24 mouse cellular contexts compared by ENCODE assay signal in genomic region chr4:135045054-135045453, GRCm38 (mm10).
DNase-seq lines count a peak whose midpoint lies in the region; ATAC-seq and TF ChIP-seq lines count a peak whose summit lies in the region.
"Had no signal": no experiment of that assay in that cellular context is flagged by ENCODE, and none has a peak within 500 bp of the region (broad histone marks: within the 10 kb centered on the region; RNA-seq: fewer than 3 reads in every experiment).

No protein-coding gene starts in this region.

- 48% methylated on average over 16 of the region's 16 CpGs for WGBS in kidney, adult 2 months
- WGBS in kidney, embryonic 16.5 days: 69% methylated on average over 16 of the region's 16 CpGs
- 61% methylated on average over 16 of the region's 16 CpGs for WGBS in hindbrain, embryonic 13.5 days

- H3K27ac ChIP-seq in kidney, adult 2 months (ENCODE audit: insufficient read depth, low read depth, low read length): no peak overlapping the region; the same call in 1 of the 2 replicates
- H3K27ac ChIP-seq in kidney, embryonic 16.5 days (ENCODE audit: low read length): no peak overlapping the region
- H3K27ac ChIP-seq in hindbrain, embryonic 13.5 days: no peak overlapping the region
- H3K27ac ChIP-seq: embryonic facial prominence, embryonic 12.5 days; heart, embryonic 15.5 days; intestine, embryonic 15.5 days; limb, embryonic 13.5 days; liver, embryonic 13.5 days had no signal

- no peak overlapping the region for H3K4me2 ChIP-seq in kidney, embryonic 16.5 days (replicated peaks; ENCODE audit: low read depth, low read length)
- peak overlapping the region; percentile 77 for H3K4me2 ChIP-seq in myocyte (ENCODE audit: low read depth)
- H3K4me2 ChIP-seq in hindbrain, embryonic 13.5 days: no peak overlapping the region
- H3K4me2 ChIP-seq: embryonic facial prominence, embryonic 12.5 days; heart, embryonic 15.5 days; intestine, embryonic 15.5 days; limb, embryonic 13.5 days; liver, embryonic 13.5 days had no signal

- ATAC-seq in kidney, embryonic 16.5 days (ENCODE audit: low FRiP score, low TSS enrichment): no peak
- no peak for ATAC-seq in hindbrain, embryonic 13.5 days (ENCODE audit: low FRiP score)
- ATAC-seq: CD4-positive, CD25-positive, alpha-beta regulatory T cell, adult 4 months; forebrain, postnatal 0 days; hindbrain, embryonic 16.5 days; intestine, embryonic 15.5 days; midbrain, embryonic 16.5 days had no signal

- no peak for TF ChIP-seq CTCF in kidney, adult 2 months (conservative IDR thresholded peaks at IDR 0.05; ENCODE audit: insufficient read depth, insufficient read length, low read depth, low read length)

- no peak for TF ChIP-seq POLR2A in kidney, adult 2 months (IDR thresholded peaks at IDR 0.05; ENCODE audit: low read depth, low read length)
- TF ChIP-seq POLR2A in myocyte (IDR thresholded peaks at IDR 0.05; ENCODE audit: insufficient read length, low read depth): no peak

- H3K9me3 ChIP-seq in kidney, embryonic 16.5 days (ENCODE audit: low read length): no peaks in the 10 kb centered on the region
- no peaks in the 10 kb centered on the region for H3K9me3 ChIP-seq in hindbrain, embryonic 13.5 days
- H3K9me3 ChIP-seq: embryonic facial prominence, embryonic 12.5 days; heart, embryonic 15.5 days; intestine, embryonic 15.5 days; limb, embryonic 13.5 days; liver, embryonic 13.5 days had no signal

- H3K36me3 ChIP-seq in kidney, adult 2 months (ENCODE audit: control insufficient read depth, insufficient read depth, low read length): no peaks in the 10 kb centered on the region
- no peaks in the 10 kb centered on the region for H3K36me3 ChIP-seq in kidney, embryonic 16.5 days (ENCODE audit: insufficient read depth, low read length)
- no peaks in the 10 kb centered on the region for H3K36me3 ChIP-seq in myocyte (ENCODE audit: control insufficient read depth, insufficient read depth)
- H3K36me3 ChIP-seq in hindbrain, embryonic 13.5 days: no peaks in the 10 kb centered on the region
- H3K36me3 ChIP-seq: embryonic facial prominence, embryonic 12.5 days; heart, embryonic 15.5 days; intestine, embryonic 15.5 days; limb, embryonic 13.5 days; liver, embryonic 13.5 days had no signal

- H3K79me2 ChIP-seq in myocyte (ENCODE audit: control insufficient read depth, insufficient read depth): no peaks in the 10 kb centered on the region

- H3K4me1 ChIP-seq in kidney, adult 2 months (ENCODE audit: control insufficient read depth, insufficient read depth, low read length): peaks cover 4% of the 10 kb centered on the region; the same call in 1 of the 2 replicates
- H3K4me1 ChIP-seq in kidney, embryonic 16.5 days (ENCODE audit: insufficient read depth, low read length): no peaks in the 10 kb centered on the region
- peaks cover 6% of the 10 kb centered on the region for H3K4me1 ChIP-seq in hindbrain, embryonic 13.5 days (replicated peaks)
- H3K4me1 ChIP-seq: embryonic facial prominence, embryonic 12.5 days; heart, embryonic 15.5 days; intestine, embryonic 15.5 days had no signal

- H3ac ChIP-seq in myocyte (ENCODE audit: control insufficient read depth, insufficient read length): no peak overlapping the region

- peak; percentile 62 for DNase-seq in kidney, adult 2 months
- peak; percentile 32 for DNase-seq in MN1 (ENCODE audit: low spot score)
- DNase-seq in kidney, adult 9 months: peak; percentile 43
- DNase-seq in left cerebral cortex, adult 9 months (ENCODE audit: low spot score in 2 of 2): no peak
- DNase-seq: adrenal gland, adult 2 months; cerebellum, adult 11-12 months; cerebellum, postnatal 14 days; forebrain, postnatal 0 days; gastrocnemius, postnatal 14 days; heart, adult 11 months; liver, embryonic 13.5 days; lung, adult 2 months; thymus, adult 18-20 months; thymus, postnatal 36 days had no signal

- H3K27me3 ChIP-seq in kidney, adult 2 months (replicated peaks; ENCODE audit: control insufficient read depth, insufficient read depth, low read length): no peaks in the 10 kb centered on the region
- no peaks in the 10 kb centered on the region for H3K27me3 ChIP-seq in kidney, embryonic 16.5 days (ENCODE audit: insufficient read depth, low read length)
- H3K27me3 ChIP-seq in myocyte (ENCODE audit: control insufficient read depth, insufficient read depth, insufficient read length): no peaks in the 10 kb centered on the region
- H3K27me3 ChIP-seq in hindbrain, embryonic 13.5 days: 0 out of 2 replicates have a peak, but pooled peaks cover 4% of the 10 kb centered on the region
- H3K27me3 ChIP-seq: heart, embryonic 15.5 days; intestine, embryonic 15.5 days; liver, embryonic 13.5 days had no signal

- H3K4me3 ChIP-seq in kidney, adult 2 months (ENCODE audit: insufficient read depth, low read depth, low read length): no peak overlapping the region
- no peak overlapping the region for H3K4me3 ChIP-seq in kidney, embryonic 16.5 days (ENCODE audit: low read length)
- H3K4me3 ChIP-seq in myocyte: no peak overlapping the region
- H3K4me3 ChIP-seq in hindbrain, embryonic 13.5 days: no peak overlapping the region
- H3K4me3 ChIP-seq: embryonic facial prominence, embryonic 12.5 days; heart, embryonic 15.5 days; intestine, embryonic 15.5 days; limb, embryonic 13.5 days; liver, embryonic 13.5 days had no signal

- H3K9ac ChIP-seq in kidney, embryonic 16.5 days (replicated peaks; ENCODE audit: low read length): no peak overlapping the region
- H3K9ac ChIP-seq in hindbrain, embryonic 13.5 days: no peak overlapping the region
- H3K9ac ChIP-seq: embryonic facial prominence, embryonic 12.5 days; forebrain, postnatal 0 days; heart, embryonic 15.5 days; intestine, embryonic 15.5 days; limb, embryonic 13.5 days; liver, embryonic 13.5 days had no signal

TF ChIP-seq in myocyte, 11 proteins besides CTCF, POLR2A, EP300 and RAD21:
- TF ChIP-seq USF1 (IDR thresholded peaks at IDR 0.05; ENCODE audit: low read depth) (no peak), CEBPB (IDR thresholded peaks at IDR 0.05; ENCODE audit: insufficient read depth, poor library complexity, severe bottlenecking) (0 out of 2 replicates have a peak, but pooled peaks have one; percentile 22), MYOG (IDR thresholded peaks at IDR 0.05; ENCODE audit: control insufficient read depth in 1 of 3, insufficient read depth in 1 of 3, insufficient read length in 2 of 3, low read depth in 2 of 3) (peak in 1 of 3 experiments; percentile 43)

Comparison
In these comparisons a context has a peak if more than half of its experiments do, and no peak if none do; other contexts are left out.
1. DNase-seq: peak in kidney, adult 2 months (single experiment), MN1 (single experiment) and kidney, adult 9 months (single experiment); none in left cerebral cortex, adult 9 months (0 of 2).